Mouse (Mus musculus) embryonic fibroblast, embryonic 13.5 days (primary cell): Measurements from ENCODE around the gene Sycn.

Source experiments
- CTCF ChIP-seq: IDR thresholded peaks from 2 replicates; pipeline ENCODE4 v1.5.1; 2011; ENCODE audit warnings: mild to moderate bottlenecking, control low read depth, low read length, moderate library complexity, borderline replicate concordance; ENCODE audit not compliant: insufficient read depth
- POLR2A ChIP-seq: IDR thresholded peaks from 2 replicates; pipeline ENCODE4 v1.6.1; 2011; ENCODE audit warnings: low read depth, mild to moderate bottlenecking, control low read depth, low read length, moderate library complexity

DNA sequence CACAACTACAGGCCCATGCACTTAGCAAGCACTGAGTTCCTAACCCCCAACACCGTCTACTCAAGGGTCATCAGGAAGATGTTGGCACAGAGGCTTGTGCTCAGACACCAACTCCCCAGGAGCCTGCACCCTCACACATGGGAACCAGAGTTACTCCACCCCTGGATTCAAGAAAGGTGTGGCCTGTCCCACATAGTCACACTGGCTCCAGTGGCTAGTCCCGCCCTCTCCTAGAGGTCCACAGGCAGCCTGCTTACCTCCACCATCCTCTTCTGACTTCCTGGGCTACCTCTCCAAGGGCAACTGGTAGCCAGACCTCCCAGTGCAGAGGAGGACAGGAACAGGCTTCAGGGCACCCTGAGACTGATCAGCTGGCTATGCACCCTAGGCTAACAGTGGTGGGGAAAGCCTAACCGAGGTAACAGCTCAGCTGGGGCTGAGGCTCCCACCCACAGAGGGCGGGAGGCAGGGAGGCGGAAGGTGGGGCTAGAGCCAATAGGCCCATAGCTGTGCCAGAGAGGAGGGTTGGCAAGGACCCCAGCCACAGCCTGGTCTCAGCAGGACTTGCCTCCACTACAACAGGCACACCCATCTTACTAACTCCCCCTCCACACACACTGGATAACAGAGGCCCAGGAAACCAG lies 35.7 kb downstream of the Sycn start:
- TF ChIP-seq CTCF, result no peak
- no peak for TF ChIP-seq POLR2A
